Mouse (Mus musculus): Measurements from ENCODE around the gene Qrfp.

- TF ChIP-seq CTCF (IDR thresholded peaks at IDR 0.05; ENCODE audit: extremely low read depth, insufficient read depth, insufficient read length, insufficient replicate concordance) (no peak), POLR2A (IDR thresholded peaks at IDR 0.05; ENCODE audit: low read depth, low read length) (no peak)
These were observed 4.3 kb upstream of the Qrfp start for GRCm38 (mm10) chr2:31814699-31815098.

Measured in spleen, adult 2 months (tissue).